Mouse (Mus musculus): ENCODE measurements around the gene Slc7a8.

- no peak for TF ChIP-seq CTCF (IDR thresholded peaks at IDR 0.05; ENCODE audit: low read depth, low read length)
- TF ChIP-seq GATA2 (IDR thresholded peaks at IDR 0.05; ENCODE audit: borderline replicate concordance, low read depth, low read length), result no peak
- TF ChIP-seq GATA1 (IDR thresholded peaks at IDR 0.05; ENCODE audit: borderline replicate concordance, low read length), result no peak
- no peak for TF ChIP-seq TAL1 (conservative IDR thresholded peaks at IDR 0.05; ENCODE audit: low read depth, low read length)
- TF ChIP-seq POLR2AphosphoS5 (IDR thresholded peaks at IDR 0.05; ENCODE audit: insufficient replicate concordance, low read depth, low read length), result no peak
These were observed 86.7 kb downstream of the Slc7a8 start for GRCm38 (mm10) chr14:54695042-54695441.

Measured in G1E (cell line).